Mouse (Mus musculus) B cell, adult 62 days (primary cell): Measurements from ENCODE around the gene Wdr12. TPM values are rescaled to one million over a fixed set of nuclear protein-coding genes. Genes with fewer than 3 reads are reported as not detected.

Experiments
- total RNA-seq: library from RNA; stranded (reverse); gene quantifications from 4 replicates; pipeline ENCODE4 v1.2.4, GENCODE M21; 2023

Wdr12 gene
- total RNA-seq = 20.0 to 23.7 TPM (median 23.4 TPM) in 4 replicates

DNA sequence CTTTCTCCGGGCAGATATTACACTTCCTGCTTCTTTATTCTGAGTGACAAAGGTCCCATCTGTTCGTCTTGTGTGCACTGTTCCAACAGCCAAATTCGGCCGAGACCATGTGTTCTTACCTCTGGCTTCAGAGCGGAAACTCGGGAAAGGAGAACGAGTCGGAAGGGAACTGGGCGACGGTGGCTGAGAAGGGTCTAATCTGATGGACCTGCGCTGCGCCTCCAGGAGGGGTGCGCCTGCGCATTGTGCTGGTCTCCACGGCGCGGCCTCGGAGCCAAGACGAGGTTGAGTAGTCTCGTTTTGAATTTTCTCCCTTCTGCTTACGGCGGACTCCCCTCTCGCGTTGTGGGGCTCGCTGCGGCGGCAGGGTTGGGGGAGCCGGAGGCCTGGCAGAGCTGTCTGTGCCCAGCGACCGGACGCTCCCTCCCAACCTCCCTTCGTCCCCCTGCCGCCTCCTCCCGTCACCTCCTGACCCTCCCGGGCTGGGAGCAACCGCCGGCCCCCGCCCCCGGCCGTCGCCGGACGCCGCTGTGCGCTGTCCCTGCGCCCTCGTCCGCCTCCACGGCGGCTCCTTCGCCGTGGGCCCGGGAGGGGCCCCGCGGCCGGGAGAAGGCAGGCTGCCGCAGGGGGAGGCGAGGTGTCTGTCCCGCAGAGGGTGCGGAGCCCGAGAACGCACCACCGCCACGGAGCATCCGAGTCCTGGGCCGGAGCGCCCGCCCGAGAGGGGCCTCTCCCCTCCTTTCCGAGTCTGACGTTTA, at the start of gene Wdr12, which contains the start of gene Carf:
Gene Wdr12, minus strand, starts transcription at position 622 of the 758 bp plus-strand sequence.
Gene Carf, plus strand, starts transcription at position 224 of the 758 bp plus-strand sequence.

DNA sequence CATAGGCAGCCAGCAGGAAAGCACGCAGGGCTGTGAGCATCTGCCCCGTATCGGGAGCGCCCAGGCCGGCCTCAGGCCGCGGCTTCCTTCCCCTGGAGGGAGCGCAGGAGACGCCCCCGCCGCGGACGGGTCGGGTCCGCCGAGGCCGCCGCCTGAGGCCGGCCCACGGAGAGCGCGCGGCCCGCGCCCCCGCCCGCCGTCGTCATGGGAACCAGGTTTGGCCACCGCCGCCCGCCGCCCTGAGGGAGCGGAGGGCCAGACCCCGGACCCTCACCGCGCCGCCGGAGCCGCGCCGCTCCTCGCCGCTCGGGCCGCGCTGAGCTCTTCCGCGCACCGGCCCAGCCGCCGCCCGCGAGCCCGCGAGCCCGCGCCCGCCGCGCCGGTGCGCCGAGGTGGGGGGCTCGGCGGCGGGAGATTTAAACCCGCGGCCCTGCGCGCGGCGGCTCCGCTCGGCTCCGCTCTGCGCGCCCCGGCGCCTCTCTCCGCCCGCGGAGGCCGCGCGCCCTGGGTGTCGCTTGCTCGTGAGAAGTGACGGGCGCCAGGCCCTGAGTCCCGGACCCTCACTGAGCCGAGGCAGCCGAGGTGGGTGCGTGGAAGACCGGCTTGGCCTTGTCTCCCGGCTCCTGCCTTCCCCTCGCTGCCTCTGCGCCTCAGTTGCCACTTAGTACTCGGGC, 55.5 kb downstream of the Wdr12 start, which contains the start of gene Ica1l:
Gene Ica1l, minus strand, starts transcription at position 389 of the 674 bp plus-strand sequence.

Other genes with a start within 250 kb of the Wdr12 start
- gene Fam117b, start 185.6 kb downstream of the Wdr12 start, total RNA-seq = 52.8 to 65.3 TPM (median 55.8 TPM) in 4 replicates
- 0.21 to 1.7 TPM (median 0.76 TPM) in 4 replicates for gene Ica1l, start 55.5 kb downstream of the Wdr12 start, total RNA-seq
- gene Carf, start 398 bp downstream of the Wdr12 start, total RNA-seq = 10.6 to 16.6 TPM (median 13.3 TPM) in 4 replicates
- 33.5 to 40.2 TPM (median 38.0 TPM) in 4 replicates for gene Nbeal1, start 82.0 kb upstream of the Wdr12 start, total RNA-seq
- 9.6 to 12.8 TPM (median 10.1 TPM) in 4 replicates for gene Cyp20a1, start 244.7 kb upstream of the Wdr12 start, total RNA-seq